Mouse (Mus musculus) megakaryocyte, embryonic 14.5 days (primary cell): ENCODE measurements at regions not wholly inside any gene's neighbourhood (a gene's known extent, or its start where the extent isn't known, plus 50 kb on each side); places are given as distances from the start of the nearest gene placed in this dataset.

Experiments
- FLI1 ChIP-seq: IDR thresholded peaks from 2 replicates; pipeline ENCODE4 v1.6.1; 2012; ENCODE audit warnings: low read length, inconsistent platforms, mixed read lengths
- GATA1 ChIP-seq: IDR thresholded peaks from 3 replicates; pipeline ENCODE4 v1.6.1; 2012; ENCODE audit warnings: mixed read lengths, low read length, inconsistent platforms, borderline replicate concordance

DNA sequence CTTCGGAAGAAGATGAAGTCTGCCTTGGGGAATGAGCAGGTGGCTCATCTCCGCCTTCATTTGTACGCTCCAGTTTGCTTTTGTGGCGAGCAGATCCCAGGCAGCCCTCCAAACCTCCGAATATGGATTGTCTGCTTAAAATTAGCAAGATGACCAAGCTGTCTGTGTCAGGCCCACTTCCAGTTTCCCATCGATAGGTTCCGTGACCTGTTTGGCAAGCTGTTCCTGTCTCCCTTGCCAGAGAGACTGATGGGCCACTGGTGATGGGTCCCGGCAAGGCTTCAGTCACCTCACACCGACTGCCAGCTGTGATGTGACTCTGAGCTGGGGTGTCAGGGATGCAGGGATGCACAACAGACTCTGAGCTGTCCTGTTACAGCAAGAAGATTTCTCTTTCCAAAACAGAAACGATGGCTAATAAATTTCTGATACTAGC lies 96.4 kb downstream of the Enc1 start:
- TF ChIP-seq FLI1 (no peak), GATA1 (no peak)
